Mouse (Mus musculus) left cerebral cortex, postnatal 36 days (tissue): ENCODE measurements around the gene Tas2r120. TPM values are rescaled to one million over a fixed set of nuclear protein-coding genes. Genes with fewer than 3 reads are reported as not detected.
"Not testable (repeated sequence)": the region's sequence is repeated elsewhere in the genome, so short reads cannot be mapped to it uniquely, and the experiment has no call there.

Experiments
- DNase-seq, 2 experiments: peaks; one replicate each; pipeline ENCODE4 v3.0.0; 2021 to 2022; ENCODE audit warnings: low spot score in 2 of 2, mixed read lengths in 1 of 2
- intact Hi-C: fragments of 180-260 bp; cut with DNase I; formaldehyde crosslinking; loops from one replicate; pipeline ENCODE4 v1.15.1; 2025
- total RNA-seq, 2 experiments: library from RNA; stranded (reverse); gene quantifications; 2 replicates each; pipeline ENCODE4 v1.2.3; 2021

The Tas2r120 gene
- total RNA-seq = not detected

GRCm38 (mm10) chr6:132656653-132657052 is at the start of gene Tas2r120:
Gene Tas2r120, plus strand, starts transcription at chr6:132656953.
- intact Hi-C loops = no loop called here
- DNase-seq = no peak

- intact Hi-C loops = loop anchor here (5.0 kb wide), 1 partner anchor 1228 kb away; no protein-coding TSS in a partner anchor
Measured at GRCm38 (mm10) chr6:132649399-132649798, 7.4 kb upstream of the Tas2r120 start.

GRCm38 (mm10) chr6:132651426-132651825 is 5.3 kb upstream of the Tas2r120 start, which contains the start of gene A630073D07Rik:
Gene A630073D07Rik, minus strand, starts transcription at chr6:132651526.
- no peak for DNase-seq
- intact Hi-C loops = no loop called here

More at GRCm38 (mm10) chr6:132649399-132649798, 7.4 kb upstream of the Tas2r120 start:
- no peak for DNase-seq

- intact Hi-C loops, DNase-seq: not testable (repeated sequence)
Measured at GRCm38 (mm10) chr6:132691596-132691995, 34.8 kb downstream of the Tas2r120 start.

- no peak for DNase-seq
- intact Hi-C loops = no loop called here
Measured at GRCm38 (mm10) chr6:132700907-132701306, 44.2 kb downstream of the Tas2r120 start, which contains the start of gene Tas2r121. Gene Tas2r121, minus strand, starts transcription at chr6:132701007.

Other genes with a start within 250 kb of the Tas2r120 start
- gene Prh1, start 87.1 kb upstream of the Tas2r120 start, total RNA-seq = not detected
- not detected for gene Prp2, start 61.0 kb upstream of the Tas2r120 start, total RNA-seq
- gene A630073D07Rik, start 5.4 kb upstream of the Tas2r120 start, total RNA-seq = not detected
- gene Tas2r121, start 44.1 kb downstream of the Tas2r120 start, total RNA-seq = not detected
- not detected for gene Tas2r122, start 55.0 kb downstream of the Tas2r120 start, total RNA-seq
- not detected for gene Tas2r115, start 81.1 kb downstream of the Tas2r120 start, total RNA-seq
- not detected for gene Tas2r124, start 97.8 kb downstream of the Tas2r120 start, total RNA-seq
- gene Tas2r102, start 105.2 kb downstream of the Tas2r120 start, total RNA-seq = not detected
- not detected for gene Tas2r136, start 121.2 kb downstream of the Tas2r120 start, total RNA-seq
- gene Tas2r117, start 145.9 kb downstream of the Tas2r120 start, total RNA-seq = not detected
- gene Tas2r123, start 190.2 kb downstream of the Tas2r120 start, total RNA-seq = not detected
- gene Tas2r116, start 198.5 kb downstream of the Tas2r120 start, total RNA-seq = not detected
- not detected for gene Tas2r110, start 211.1 kb downstream of the Tas2r120 start, total RNA-seq
- gene Tas2r113, start 236.1 kb downstream of the Tas2r120 start, total RNA-seq = not detected